12 mouse cellular contexts compared by ENCODE assay signal in genomic region chr2:124461378-124461851, GRCm38 (mm10).
A peak's percentile ranks its signal among the peaks of the same experiment; 100 is the strongest.
DNase-seq lines count a peak whose midpoint lies in the region; ATAC-seq lines count a peak whose summit lies in the region.
"Had no signal": no experiment of that assay in that cellular context is flagged by ENCODE, and none has a peak within 500 bp of the region (broad histone marks: within the 10 kb centered on the region; RNA-seq: fewer than 3 reads in every experiment).

No protein-coding gene starts in this region.

- H3K27ac ChIP-seq in embryonic facial prominence, embryonic 12.5 days, result 0 out of 2 replicates have a peak overlapping the region, but pooled peaks have one; percentile 41
- no peak overlapping the region for H3K27ac ChIP-seq in embryonic facial prominence, embryonic 10.5 days (replicated peaks)
- no peak overlapping the region for H3K27ac ChIP-seq in kidney, embryonic 14.5 days (ENCODE audit: low read depth, low read length)
- H3K27ac ChIP-seq: neural tube, embryonic 13.5 days had no signal

- no peak overlapping the region for H3K9ac ChIP-seq in embryonic facial prominence, embryonic 12.5 days
- H3K9ac ChIP-seq in kidney, embryonic 14.5 days (ENCODE audit: low read depth, low read length), result no peak overlapping the region
- H3K9ac ChIP-seq: neural tube, embryonic 13.5 days had no signal

- H3K4me3 ChIP-seq in embryonic facial prominence, embryonic 12.5 days, result no peak overlapping the region
- H3K4me3 ChIP-seq in embryonic facial prominence, embryonic 10.5 days, result no peak overlapping the region
- no peak overlapping the region for H3K4me3 ChIP-seq in kidney, embryonic 14.5 days (ENCODE audit: low read length)
- H3K4me3 ChIP-seq: neural tube, embryonic 13.5 days had no signal

- no peak overlapping the region for H3K4me2 ChIP-seq in embryonic facial prominence, embryonic 12.5 days (replicated peaks)
- no peak overlapping the region for H3K4me2 ChIP-seq in kidney, embryonic 14.5 days (replicated peaks; ENCODE audit: low read depth, low read length)
- H3K4me2 ChIP-seq: neural tube, embryonic 13.5 days had no signal

- DNase-seq in embryonic facial prominence, embryonic 10.5 days (ENCODE audit: low spot score), result no peak
- no peak for DNase-seq in kidney, adult 8-10 months
- peak; percentile 52 for DNase-seq in adipocyte (ENCODE audit: low spot score)
- peak; percentile 27 to 41 for DNase-seq in heart, postnatal 10 days
- DNase-seq in layer of hippocampus, postnatal 14 days (ENCODE audit: low spot score in 2 of 2), result no peak
- DNase-seq in left cerebral cortex, postnatal 10 days (ENCODE audit: extremely low spot score in 1 of 2, low spot score in 2 of 2), result no peak
- DNase-seq: adrenal gland, postnatal 25 days; liver had no signal

- intact Hi-C loops in heart, postnatal 10 days (cut with DNase I), result no loop called here
- intact Hi-C loops in left cerebral cortex, postnatal 10 days (cut with DNase I), result no loop called here

- no peak for ATAC-seq in embryonic facial prominence, embryonic 12.5 days (ENCODE audit: insufficient number of reproducible peaks, insufficient read depth, low FRiP score, low TSS enrichment)
- peak; percentile 71; the same call in 1 of the 2 replicates for ATAC-seq in kidney, embryonic 14.5 days (ENCODE audit: low FRiP score, low TSS enrichment)
- ATAC-seq: midbrain, embryonic 16.5 days had no signal

- H3K9me3 ChIP-seq in embryonic facial prominence, embryonic 12.5 days, result no peaks in the 10 kb centered on the region
- no peaks in the 10 kb centered on the region for H3K9me3 ChIP-seq in embryonic facial prominence, embryonic 10.5 days
- no peaks in the 10 kb centered on the region for H3K9me3 ChIP-seq in kidney, embryonic 14.5 days (ENCODE audit: control insufficient read depth, low read length)
- H3K9me3 ChIP-seq: neural tube, embryonic 13.5 days had no signal

- H3K4me1 ChIP-seq in embryonic facial prominence, embryonic 12.5 days, result peaks cover 7% of the 10 kb centered on the region; the same call in 1 of the 2 replicates
- peaks cover 13% of the 10 kb centered on the region for H3K4me1 ChIP-seq in embryonic facial prominence, embryonic 10.5 days
- peaks cover 10% of the 10 kb centered on the region; the same call in 1 of the 2 replicates for H3K4me1 ChIP-seq in kidney, embryonic 14.5 days (ENCODE audit: control insufficient read depth, insufficient read depth, low read length)

- H3K27me3 ChIP-seq in embryonic facial prominence, embryonic 12.5 days, result no peaks in the 10 kb centered on the region
- no peaks in the 10 kb centered on the region for H3K27me3 ChIP-seq in embryonic facial prominence, embryonic 10.5 days (replicated peaks; ENCODE audit: low read depth, poor library complexity, severe bottlenecking)
- no peaks in the 10 kb centered on the region for H3K27me3 ChIP-seq in kidney, embryonic 14.5 days (ENCODE audit: control insufficient read depth, insufficient read depth, low read length)
- H3K27me3 ChIP-seq: neural tube, embryonic 13.5 days had no signal

- H3K36me3 ChIP-seq in embryonic facial prominence, embryonic 12.5 days, result no peaks in the 10 kb centered on the region
- no peaks in the 10 kb centered on the region for H3K36me3 ChIP-seq in embryonic facial prominence, embryonic 10.5 days (replicated peaks)
- no peaks in the 10 kb centered on the region for H3K36me3 ChIP-seq in kidney, embryonic 14.5 days (ENCODE audit: control insufficient read depth, insufficient read depth, low read length)
- H3K36me3 ChIP-seq: neural tube, embryonic 13.5 days had no signal

- 55% methylated on average over 3 of the region's 3 CpGs for WGBS in embryonic facial prominence, embryonic 12.5 days
- 72% methylated on average over 3 of the region's 3 CpGs for WGBS in embryonic facial prominence, embryonic 10.5 days
- 42% methylated on average over 3 of the region's 3 CpGs for WGBS in kidney, embryonic 14.5 days

Comparison
In these comparisons a context has a peak if more than half of its experiments do, and no peak if none do; other contexts are left out.
1. DNase-seq: peak in adipocyte (single experiment) and heart, postnatal 10 days (2 of 2); none in embryonic facial prominence, embryonic 10.5 days (single experiment), kidney, adult 8-10 months (0 of 2), layer of hippocampus, postnatal 14 days (0 of 2) and left cerebral cortex, postnatal 10 days (0 of 2).